Comparison of ENCODE assay signal across 10 mouse cellular contexts in genomic region chrX:152146691-152147090, GRCm38 (mm10). TPM values are rescaled to one million over a fixed set of nuclear protein-coding genes. Genes with fewer than 3 reads are reported as not detected.
DNase-seq lines count a peak whose midpoint lies in the region; ATAC-seq and TF ChIP-seq lines count a peak whose summit lies in the region.
"Had no signal": no experiment of that assay in that cellular context is flagged by ENCODE, and none has a peak within 500 bp of the region (broad histone marks: within the 10 kb centered on the region; RNA-seq: fewer than 3 reads in every experiment).

No protein-coding gene starts in this region.

- H3K36me3 ChIP-seq in hindbrain, embryonic 14.5 days (replicated peaks; ENCODE audit: control insufficient read depth, insufficient read depth), result no peaks in the 10 kb centered on the region
- no peaks in the 10 kb centered on the region for H3K36me3 ChIP-seq in hindbrain, embryonic 10.5 days
- H3K36me3 ChIP-seq in embryonic facial prominence, embryonic 14.5 days (ENCODE audit: control insufficient read depth, insufficient read depth, low read length), result no peaks in the 10 kb centered on the region
- no peaks in the 10 kb centered on the region for H3K36me3 ChIP-seq in thymus, adult 2 months (ENCODE audit: control insufficient read depth, insufficient read depth, low read length)
- H3K36me3 ChIP-seq: liver, embryonic 12.5 days had no signal

- TF ChIP-seq POLR2A in cerebellum, adult 2 months (IDR thresholded peaks at IDR 0.05; ENCODE audit: borderline replicate concordance, insufficient read depth, low read length), result no peak
- TF ChIP-seq POLR2A in thymus, adult 2 months (IDR thresholded peaks at IDR 0.05; ENCODE audit: control insufficient read depth, extremely low read depth, insufficient read depth, low read length, poor library complexity), result no peak

- peak overlapping the region; percentile 88 for H3K4me3 ChIP-seq in cerebellum, adult 2 months (replicated peaks; ENCODE audit: insufficient read depth, low read depth, low read length)
- no peak overlapping the region for H3K4me3 ChIP-seq in hindbrain, embryonic 14.5 days (replicated peaks; ENCODE audit: low read length)
- H3K4me3 ChIP-seq in hindbrain, embryonic 10.5 days, result no peak overlapping the region
- no peak overlapping the region for H3K4me3 ChIP-seq in embryonic facial prominence, embryonic 14.5 days (ENCODE audit: low read depth, low read length)
- H3K4me3 ChIP-seq in thymus, adult 2 months (ENCODE audit: control insufficient read depth, insufficient read depth, low read length), result no peak overlapping the region
- H3K4me3 ChIP-seq: erythroblast, embryonic 14.5 days; liver, embryonic 12.5 days had no signal

- H3K9me3 ChIP-seq in hindbrain, embryonic 14.5 days (ENCODE audit: control insufficient read depth, low read length), result no peaks in the 10 kb centered on the region
- H3K9me3 ChIP-seq in hindbrain, embryonic 10.5 days, result no peaks in the 10 kb centered on the region
- no peaks in the 10 kb centered on the region for H3K9me3 ChIP-seq in embryonic facial prominence, embryonic 14.5 days (ENCODE audit: control insufficient read depth, low read length)
- H3K9me3 ChIP-seq: liver, embryonic 12.5 days had no signal

- H3K9ac ChIP-seq in hindbrain, embryonic 14.5 days, result no peak overlapping the region
- no peak overlapping the region for H3K9ac ChIP-seq in embryonic facial prominence, embryonic 14.5 days (ENCODE audit: low read depth, low read length)
- H3K9ac ChIP-seq: liver, embryonic 12.5 days had no signal

- ATAC-seq in hindbrain, embryonic 14.5 days (ENCODE audit: low FRiP score), result no peak
- no peak for ATAC-seq in embryonic facial prominence, embryonic 14.5 days (ENCODE audit: low read depth)

- H3K27ac ChIP-seq in cerebellum, adult 2 months (ENCODE audit: insufficient read depth, low read length), result peak overlapping the region; percentile 94
- H3K27ac ChIP-seq in hindbrain, embryonic 14.5 days, result no peak overlapping the region
- H3K27ac ChIP-seq in hindbrain, embryonic 10.5 days, result no peak overlapping the region
- no peak overlapping the region for H3K27ac ChIP-seq in embryonic facial prominence, embryonic 14.5 days (replicated peaks; ENCODE audit: low read depth, low read length)
- H3K27ac ChIP-seq in thymus, adult 2 months (ENCODE audit: control insufficient read depth, insufficient read depth, low read length), result no peak overlapping the region
- H3K27ac ChIP-seq: liver, embryonic 12.5 days had no signal

- no peaks in the 10 kb centered on the region for H3K27me3 ChIP-seq in cerebellum, adult 2 months (ENCODE audit: control insufficient read depth, insufficient read depth, low read length)
- peaks cover 81% of the 10 kb centered on the region for H3K27me3 ChIP-seq in hindbrain, embryonic 14.5 days (ENCODE audit: control insufficient read depth, insufficient read depth, low read length)
- peaks cover 93% of the 10 kb centered on the region for H3K27me3 ChIP-seq in hindbrain, embryonic 10.5 days (ENCODE audit: insufficient read depth, poor library complexity, severe bottlenecking)
- peaks cover 52% of the 10 kb centered on the region for H3K27me3 ChIP-seq in embryonic facial prominence, embryonic 14.5 days (replicated peaks; ENCODE audit: control insufficient read depth, insufficient read depth, low read length)
- no peaks in the 10 kb centered on the region; the same call in 1 of the 2 replicates for H3K27me3 ChIP-seq in thymus, adult 2 months (ENCODE audit: control insufficient read depth, insufficient read depth, low read length)

- peak; percentile 43 to 62 for DNase-seq in cerebellum, adult 2 months
- no peak for DNase-seq in cerebellum, adult 11 months
- no peak for DNase-seq in hindbrain, embryonic 14.5 days (ENCODE audit: low spot score)
- DNase-seq in hindbrain, embryonic 10.5 days (ENCODE audit: low spot score), result no peak
- peak; percentile 7 for DNase-seq in NIH3T3 (ENCODE audit: low read depth)
- no peak for DNase-seq in embryonic facial prominence, embryonic 14.5 days (ENCODE audit: low spot score)
- DNase-seq in thymus, adult 2 months, result no peak
- no peak for DNase-seq in thymus, postnatal 25 days

- 0% methylated on average over 2 of the region's 2 CpGs for WGBS in cerebellum, adult 2 months
- WGBS in hindbrain, embryonic 14.5 days, result 88% methylated on average over 2 of the region's 2 CpGs
- WGBS in hindbrain, embryonic 10.5 days, result 71% methylated on average over 2 of the region's 2 CpGs
- WGBS in embryonic facial prominence, embryonic 14.5 days, result 73% methylated on average over 2 of the region's 2 CpGs
- WGBS in thymus, adult 2 months, result 81% methylated on average over 2 of the region's 2 CpGs

- no peaks in the 10 kb centered on the region; the same call in 1 of the 2 replicates for H3K4me1 ChIP-seq in cerebellum, adult 2 months (ENCODE audit: control insufficient read depth, insufficient read depth, low read length)
- peaks cover 13% of the 10 kb centered on the region for H3K4me1 ChIP-seq in hindbrain, embryonic 14.5 days (replicated peaks; ENCODE audit: control insufficient read depth, insufficient read depth, low read length)
- H3K4me1 ChIP-seq in hindbrain, embryonic 10.5 days (replicated peaks), result peaks cover 9% of the 10 kb centered on the region; the same call in 1 of the 2 replicates
- H3K4me1 ChIP-seq in embryonic facial prominence, embryonic 14.5 days (ENCODE audit: control insufficient read depth, insufficient read depth, low read length), result no peaks in the 10 kb centered on the region
- peaks cover 8% of the 10 kb centered on the region; the same call in 1 of the 2 replicates for H3K4me1 ChIP-seq in thymus, adult 2 months (replicated peaks; ENCODE audit: control insufficient read depth, insufficient read depth, low read length)
- H3K4me1 ChIP-seq: liver, embryonic 12.5 days had no signal

- TF ChIP-seq CTCF in cerebellum, adult 2 months (IDR thresholded peaks at IDR 0.05; ENCODE audit: borderline replicate concordance, insufficient read depth, low read depth, low read length), result no peak
- no peak for TF ChIP-seq CTCF in thymus, adult 2 months (IDR thresholded peaks at IDR 0.05; ENCODE audit: borderline replicate concordance, control insufficient read depth, extremely low read depth, insufficient read depth, low read length, poor library complexity)

- H3K4me2 ChIP-seq in hindbrain, embryonic 14.5 days (replicated peaks), result peak overlapping the region; percentile 73
- H3K4me2 ChIP-seq in embryonic facial prominence, embryonic 14.5 days (ENCODE audit: low read depth, low read length), result 0 out of 2 replicates have a peak overlapping the region, but pooled peaks have one; percentile 76
- H3K4me2 ChIP-seq: liver, embryonic 12.5 days had no signal

RNA-seq across cellular contexts. Expression of gene Iqsec2, which starts 2.6 kb away (rescaled TPM):
- polyA plus RNA-seq in cerebellum, adult 2 months (2012; rRNA removed), result 79.8 and 84.7 TPM in 2 replicates
- polyA plus RNA-seq in hindbrain, embryonic 14.5 days (2014; fragmentation: Nextera tagmentation; extraction: Ambion mirVana), result 8.4 and 9.5 TPM in 2 replicates
- polyA plus RNA-seq in hindbrain, embryonic 10.5 days (2016; fragmentation: Nextera tagmentation; extraction: Ambion mirVana), result 0.88 and 1.9 TPM in 2 replicates
- polyA plus RNA-seq in embryonic facial prominence, embryonic 14.5 days (2014; fragmentation: Nextera tagmentation; extraction: Ambion mirVana), result 4.6 and 5.6 TPM in 2 replicates
- 6.0 and 9.7 TPM in 2 replicates for polyA plus RNA-seq in thymus, adult 2 months (2012; rRNA removed)

Comparison
In these comparisons a context has a peak if more than half of its experiments do, and no peak if none do; other contexts are left out.
1. DNase-seq: peak in cerebellum, adult 2 months (2 of 2) and NIH3T3 (single experiment); none in cerebellum, adult 11 months (single experiment), hindbrain, embryonic 14.5 days (single experiment), hindbrain, embryonic 10.5 days (single experiment), embryonic facial prominence, embryonic 14.5 days (single experiment), thymus, adult 2 months (single experiment) and thymus, postnatal 25 days (single experiment).